In genomic region chr17:10110375-10110675, GRCm38 (mm10) we compare ENCODE assay signal across 28 mouse cellular contexts.
DNase-seq lines count a peak whose midpoint lies in the region; ATAC-seq lines count a peak whose summit lies in the region.
"Had no signal": no experiment of that assay in that cellular context is flagged by ENCODE, and none has a peak within 500 bp of the region (broad histone marks: within the 10 kb centered on the region; RNA-seq: fewer than 3 reads in every experiment).

No protein-coding gene starts in this region.

- peaks cover 16% of the 10 kb centered on the region for H3K4me1 ChIP-seq in midbrain, embryonic 11.5 days (ENCODE audit: control insufficient read depth, insufficient read depth, low read length)
- H3K4me1 ChIP-seq in midbrain, embryonic 14.5 days (ENCODE audit: control insufficient read depth, insufficient read depth, low read length) = peaks cover 9% of the 10 kb centered on the region
- H3K4me1 ChIP-seq in hindbrain, embryonic 13.5 days (replicated peaks) = peaks cover 13% of the 10 kb centered on the region
- peaks cover 13% of the 10 kb centered on the region for H3K4me1 ChIP-seq in midbrain, embryonic 12.5 days
- no peaks in the 10 kb centered on the region for H3K4me1 ChIP-seq in neural tube, embryonic 14.5 days (ENCODE audit: control insufficient read depth, insufficient read depth, low read length)
- H3K4me1 ChIP-seq in embryonic facial prominence, embryonic 10.5 days = peaks cover 12% of the 10 kb centered on the region
- no peaks in the 10 kb centered on the region for H3K4me1 ChIP-seq in intestine, embryonic 16.5 days (ENCODE audit: control insufficient read depth, insufficient read depth, low read length)
- H3K4me1 ChIP-seq: embryonic facial prominence, embryonic 13.5 days; limb, embryonic 12.5 days; megakaryocyte, embryonic 14.5 days had no signal

- H3K27me3 ChIP-seq in midbrain, embryonic 11.5 days (ENCODE audit: control insufficient read depth, insufficient read depth, low read length) = no peaks in the 10 kb centered on the region
- no peaks in the 10 kb centered on the region for H3K27me3 ChIP-seq in midbrain, embryonic 14.5 days (ENCODE audit: control insufficient read depth, insufficient read depth, low read length)
- no peaks in the 10 kb centered on the region for H3K27me3 ChIP-seq in hindbrain, embryonic 13.5 days
- 0 out of 2 replicates have a peak, but pooled peaks cover 6% of the 10 kb centered on the region for H3K27me3 ChIP-seq in midbrain, embryonic 12.5 days
- H3K27me3 ChIP-seq in neural tube, embryonic 14.5 days (ENCODE audit: control insufficient read depth, insufficient read depth, low read length) = no peaks in the 10 kb centered on the region
- no peaks in the 10 kb centered on the region for H3K27me3 ChIP-seq in embryonic facial prominence, embryonic 10.5 days (replicated peaks; ENCODE audit: low read depth, poor library complexity, severe bottlenecking)
- no peaks in the 10 kb centered on the region for H3K27me3 ChIP-seq in intestine, embryonic 16.5 days (replicated peaks; ENCODE audit: control insufficient read depth, insufficient read depth, low read length)
- H3K27me3 ChIP-seq: embryonic facial prominence, embryonic 13.5 days; forebrain, embryonic 13.5 days; limb, embryonic 12.5 days; megakaryocyte, embryonic 14.5 days; neural tube, embryonic 12.5 days had no signal

- no peaks in the 10 kb centered on the region for H3K36me3 ChIP-seq in midbrain, embryonic 11.5 days (ENCODE audit: control insufficient read depth, insufficient read depth, low read length)
- no peaks in the 10 kb centered on the region for H3K36me3 ChIP-seq in midbrain, embryonic 14.5 days (ENCODE audit: control insufficient read depth, insufficient read depth, low read length)
- H3K36me3 ChIP-seq in hindbrain, embryonic 13.5 days = no peaks in the 10 kb centered on the region
- no peaks in the 10 kb centered on the region for H3K36me3 ChIP-seq in midbrain, embryonic 12.5 days
- H3K36me3 ChIP-seq in neural tube, embryonic 14.5 days (ENCODE audit: control insufficient read depth, insufficient read depth, low read length) = no peaks in the 10 kb centered on the region
- H3K36me3 ChIP-seq in embryonic facial prominence, embryonic 10.5 days (replicated peaks) = no peaks in the 10 kb centered on the region
- no peaks in the 10 kb centered on the region for H3K36me3 ChIP-seq in intestine, embryonic 16.5 days (ENCODE audit: control insufficient read depth, insufficient read depth, low read length)
- H3K36me3 ChIP-seq: embryonic facial prominence, embryonic 13.5 days; limb, embryonic 12.5 days; neural tube, embryonic 12.5 days had no signal

- intact Hi-C loops in heart, postnatal 25 days (cut with DNase I) = no loop called here

- H3K4me2 ChIP-seq in midbrain, embryonic 11.5 days = peak overlapping the region; percentile 4; the same call in 1 of the 2 replicates
- no peak overlapping the region for H3K4me2 ChIP-seq in midbrain, embryonic 14.5 days (ENCODE audit: low read length)
- H3K4me2 ChIP-seq in hindbrain, embryonic 13.5 days = no peak overlapping the region
- H3K4me2 ChIP-seq in midbrain, embryonic 12.5 days (replicated peaks) = no peak overlapping the region
- no peak overlapping the region for H3K4me2 ChIP-seq in neural tube, embryonic 14.5 days (ENCODE audit: low read depth, low read length)
- no peak overlapping the region for H3K4me2 ChIP-seq in intestine, embryonic 16.5 days (ENCODE audit: low read depth, low read length)
- H3K4me2 ChIP-seq: embryonic facial prominence, embryonic 13.5 days; forebrain, embryonic 13.5 days; limb, embryonic 12.5 days; liver, embryonic 11.5 days; neural tube, embryonic 12.5 days had no signal

- no peak; the same call in 1 of the 2 replicates for ATAC-seq in midbrain, embryonic 11.5 days (ENCODE audit: low FRiP score)
- ATAC-seq in midbrain, embryonic 14.5 days (ENCODE audit: low FRiP score, low TSS enrichment) = no peak
- no peak for ATAC-seq in hindbrain, embryonic 13.5 days (ENCODE audit: low FRiP score)
- ATAC-seq in midbrain, embryonic 12.5 days (ENCODE audit: low FRiP score, low read depth) = no peak
- no peak for ATAC-seq in neural tube, embryonic 14.5 days (ENCODE audit: low read depth)
- ATAC-seq in intestine, embryonic 16.5 days = no peak
- ATAC-seq: CD4-positive, CD25-positive, alpha-beta regulatory T cell, adult 4 months; forebrain, embryonic 13.5 days; liver, postnatal 0 days; lung, postnatal 0 days had no signal

- peak; percentile 90 for DNase-seq in midbrain, embryonic 11.5 days (ENCODE audit: low spot score, missing footprints)
- DNase-seq in midbrain, embryonic 14.5 days = no peak
- DNase-seq in embryonic facial prominence, embryonic 10.5 days (ENCODE audit: low spot score) = no peak
- no peak for DNase-seq in heart, postnatal 25 days (ENCODE audit: low spot score)
- DNase-seq: adrenal gland, postnatal 25 days; cerebellum, adult 11-12 months; cerebellum, postnatal 10 days; gastrocnemius, postnatal 14 days; heart, postnatal 14 days; kidney, adult 11 months; kidney, postnatal 25 days; liver, postnatal 0 days; lung, postnatal 4 days; retina, postnatal 1 day; right cerebral cortex, postnatal 14 days; thymus, postnatal 4 days had no signal

- H3K9me3 ChIP-seq in midbrain, embryonic 11.5 days (ENCODE audit: control insufficient read depth, low read length) = no peaks in the 10 kb centered on the region
- H3K9me3 ChIP-seq in midbrain, embryonic 14.5 days (ENCODE audit: control insufficient read depth, low read length) = no peaks in the 10 kb centered on the region
- no peaks in the 10 kb centered on the region for H3K9me3 ChIP-seq in hindbrain, embryonic 13.5 days
- no peaks in the 10 kb centered on the region for H3K9me3 ChIP-seq in midbrain, embryonic 12.5 days
- no peaks in the 10 kb centered on the region for H3K9me3 ChIP-seq in neural tube, embryonic 14.5 days (ENCODE audit: control insufficient read depth, low read length)
- no peaks in the 10 kb centered on the region for H3K9me3 ChIP-seq in embryonic facial prominence, embryonic 10.5 days
- H3K9me3 ChIP-seq in intestine, embryonic 16.5 days (ENCODE audit: control insufficient read depth, low read length) = no peaks in the 10 kb centered on the region
- H3K9me3 ChIP-seq: embryonic facial prominence, embryonic 13.5 days; forebrain, embryonic 13.5 days; limb, embryonic 12.5 days; neural tube, embryonic 12.5 days had no signal

- H3K27ac ChIP-seq in midbrain, embryonic 11.5 days (ENCODE audit: low read depth, low read length) = peak overlapping the region; percentile 35
- H3K27ac ChIP-seq in midbrain, embryonic 14.5 days (replicated peaks; ENCODE audit: low read depth, low read length) = no peak overlapping the region
- H3K27ac ChIP-seq in hindbrain, embryonic 13.5 days = peak overlapping the region; percentile 75
- peak overlapping the region; percentile 43 for H3K27ac ChIP-seq in midbrain, embryonic 12.5 days (replicated peaks)
- H3K27ac ChIP-seq in neural tube, embryonic 14.5 days (ENCODE audit: low read depth, low read length) = peak overlapping the region; percentile 28
- no peak overlapping the region for H3K27ac ChIP-seq in embryonic facial prominence, embryonic 10.5 days (replicated peaks)
- no peak overlapping the region for H3K27ac ChIP-seq in intestine, embryonic 16.5 days (ENCODE audit: low read length)
- H3K27ac ChIP-seq: embryonic facial prominence, embryonic 13.5 days; forebrain, embryonic 13.5 days; limb, embryonic 12.5 days; neural tube, embryonic 12.5 days had no signal

- H3K4me3 ChIP-seq in midbrain, embryonic 11.5 days (ENCODE audit: low read depth, low read length) = no peak overlapping the region
- H3K4me3 ChIP-seq in midbrain, embryonic 14.5 days (replicated peaks; ENCODE audit: low read depth, low read length) = no peak overlapping the region
- no peak overlapping the region for H3K4me3 ChIP-seq in hindbrain, embryonic 13.5 days
- H3K4me3 ChIP-seq in midbrain, embryonic 12.5 days = no peak overlapping the region
- H3K4me3 ChIP-seq in neural tube, embryonic 14.5 days (ENCODE audit: low read depth, low read length) = no peak overlapping the region
- H3K4me3 ChIP-seq in embryonic facial prominence, embryonic 10.5 days = no peak overlapping the region
- H3K4me3 ChIP-seq in intestine, embryonic 16.5 days (ENCODE audit: low read length) = no peak overlapping the region
- H3K4me3 ChIP-seq: embryonic facial prominence, embryonic 13.5 days; forebrain, embryonic 13.5 days; limb, embryonic 12.5 days; megakaryocyte, embryonic 14.5 days; neural tube, embryonic 12.5 days had no signal

- no peak overlapping the region for H3K9ac ChIP-seq in midbrain, embryonic 11.5 days (ENCODE audit: low read length)
- H3K9ac ChIP-seq in midbrain, embryonic 14.5 days (replicated peaks; ENCODE audit: low read length) = no peak overlapping the region
- no peak overlapping the region for H3K9ac ChIP-seq in hindbrain, embryonic 13.5 days
- no peak overlapping the region for H3K9ac ChIP-seq in midbrain, embryonic 12.5 days (replicated peaks)
- H3K9ac ChIP-seq in neural tube, embryonic 14.5 days (replicated peaks; ENCODE audit: low read depth, low read length) = no peak overlapping the region
- no peak overlapping the region for H3K9ac ChIP-seq in intestine, embryonic 16.5 days (ENCODE audit: low read depth, low read length)
- H3K9ac ChIP-seq: embryonic facial prominence, embryonic 13.5 days; forebrain, embryonic 13.5 days; limb, embryonic 12.5 days; liver, postnatal 0 days; neural tube, embryonic 12.5 days had no signal

Comparison
In these comparisons a context has a peak if more than half of its experiments do, and no peak if none do; other contexts are left out.
1. H3K27ac ChIP-seq: peak in midbrain, embryonic 11.5 days (single experiment), hindbrain, embryonic 13.5 days (single experiment), midbrain, embryonic 12.5 days (single experiment) and neural tube, embryonic 14.5 days (single experiment); none in midbrain, embryonic 14.5 days (single experiment), embryonic facial prominence, embryonic 10.5 days (single experiment) and intestine, embryonic 16.5 days (single experiment).